ENCODE assay signal across 8 mouse cellular contexts in genomic region chr6:87669894-87670588, GRCm38 (mm10). TPM values are rescaled to one million over a fixed set of nuclear protein-coding genes. Genes with fewer than 3 reads are reported as not detected.
DNase-seq lines count a peak whose midpoint lies in the region; ATAC-seq and TF ChIP-seq lines count a peak whose summit lies in the region.

No protein-coding gene starts in this region.

- H3K27me3 ChIP-seq in forebrain, embryonic 13.5 days, result no peaks in the 10 kb centered on the region
- no peaks in the 10 kb centered on the region for H3K27me3 ChIP-seq in forebrain, embryonic 12.5 days
- H3K27me3 ChIP-seq in G1E (ENCODE audit: insufficient read depth, low read length), result no peaks in the 10 kb centered on the region
- no peaks in the 10 kb centered on the region for H3K27me3 ChIP-seq in hindbrain, embryonic 11.5 days (ENCODE audit: control insufficient read depth, insufficient read depth, low read length)

- H3K36me3 ChIP-seq in forebrain, embryonic 13.5 days (ENCODE audit: poor library complexity, severe bottlenecking), result peaks cover 7% of the 10 kb centered on the region; the same call in 1 of the 2 replicates
- peaks cover 3% of the 10 kb centered on the region; the same call in 1 of the 2 replicates for H3K36me3 ChIP-seq in forebrain, embryonic 12.5 days (replicated peaks)
- H3K36me3 ChIP-seq in G1E (replicated peaks), result peaks cover 24% of the 10 kb centered on the region
- H3K36me3 ChIP-seq in hindbrain, embryonic 11.5 days (ENCODE audit: control insufficient read depth, insufficient read depth, low read length), result no peaks in the 10 kb centered on the region

- H3K4me2 ChIP-seq in forebrain, embryonic 13.5 days, result peak overlapping the region; percentile 26
- H3K4me2 ChIP-seq in forebrain, embryonic 12.5 days, result no peak overlapping the region; the same call in 1 of the 2 replicates
- H3K4me2 ChIP-seq in hindbrain, embryonic 11.5 days (replicated peaks; ENCODE audit: low read depth, low read length), result no peak overlapping the region

- ATAC-seq in forebrain, embryonic 13.5 days, result no peak
- ATAC-seq in forebrain, embryonic 12.5 days (ENCODE audit: low FRiP score), result no peak
- no peak for ATAC-seq in G1E (ENCODE audit: extremely low read depth, insufficient number of reproducible peaks, low FRiP score, poor library complexity, severe bottlenecking)
- no peak for ATAC-seq in hindbrain, embryonic 11.5 days (ENCODE audit: low FRiP score)
- 0 out of 2 replicates have a peak, but pooled peaks have one; percentile 12 for ATAC-seq in megakaryocyte-erythroid progenitor cell, adult 5-6 weeks (replicated peaks; ENCODE audit: low FRiP score, low TSS enrichment, poor library complexity, severe bottlenecking)

- H3K9ac ChIP-seq in forebrain, embryonic 13.5 days, result no peak overlapping the region
- no peak overlapping the region for H3K9ac ChIP-seq in forebrain, embryonic 12.5 days
- no peak overlapping the region for H3K9ac ChIP-seq in hindbrain, embryonic 11.5 days (ENCODE audit: low read depth, low read length)

- H3K4me1 ChIP-seq in forebrain, embryonic 13.5 days, result peaks cover 25% of the 10 kb centered on the region
- peaks cover 26% of the 10 kb centered on the region for H3K4me1 ChIP-seq in forebrain, embryonic 12.5 days
- peaks cover 54% of the 10 kb centered on the region for H3K4me1 ChIP-seq in G1E (ENCODE audit: insufficient read depth, low read depth, low read length)
- H3K4me1 ChIP-seq in hindbrain, embryonic 11.5 days (replicated peaks; ENCODE audit: control insufficient read depth, insufficient read depth, low read length), result 0 out of 2 replicates have a peak, but pooled peaks cover 2% of the 10 kb centered on the region

- no peak overlapping the region for H3K4me3 ChIP-seq in forebrain, embryonic 13.5 days
- no peak overlapping the region for H3K4me3 ChIP-seq in forebrain, embryonic 12.5 days (replicated peaks)
- peak overlapping the region; percentile 60; the same call in 1 of the 2 replicates for H3K4me3 ChIP-seq in G1E (ENCODE audit: low read depth, low read length)
- H3K4me3 ChIP-seq in hindbrain, embryonic 11.5 days (ENCODE audit: low read depth, low read length), result no peak overlapping the region

- WGBS in forebrain, embryonic 13.5 days, result 27% methylated on average over 7 of the region's 7 CpGs
- 28% methylated on average over 7 of the region's 7 CpGs for WGBS in forebrain, embryonic 12.5 days
- WGBS in hindbrain, embryonic 11.5 days, result 36% methylated on average over 7 of the region's 7 CpGs

- intact Hi-C loops in left cerebral cortex, postnatal 25 days (cut with DNase I), result loop anchor here (5.0 kb wide), 1 partner anchor 273 kb away; no protein-coding TSS in a partner anchor

- H3K27ac ChIP-seq in forebrain, embryonic 13.5 days, result no peak overlapping the region
- no peak overlapping the region for H3K27ac ChIP-seq in forebrain, embryonic 12.5 days
- H3K27ac ChIP-seq in hindbrain, embryonic 11.5 days (ENCODE audit: low read depth, low read length), result no peak overlapping the region

- no peaks in the 10 kb centered on the region for H3K9me3 ChIP-seq in forebrain, embryonic 13.5 days (replicated peaks)
- H3K9me3 ChIP-seq in forebrain, embryonic 12.5 days, result no peaks in the 10 kb centered on the region
- H3K9me3 ChIP-seq in G1E (replicated peaks), result peaks cover 3% of the 10 kb centered on the region; the same call in 1 of the 2 replicates
- H3K9me3 ChIP-seq in hindbrain, embryonic 11.5 days (ENCODE audit: control insufficient read depth, low read length), result peaks cover 2% of the 10 kb centered on the region; the same call in 1 of the 2 replicates

- TF ChIP-seq CTCF in G1E (IDR thresholded peaks at IDR 0.05; ENCODE audit: low read depth, low read length), result no peak

- DNase-seq in G1E (ENCODE audit: low spot score), result no peak
- peak; percentile 86 for DNase-seq in embryo, embryonic 10 days (ENCODE audit: low spot score)
- DNase-seq in hindbrain, embryonic 11.5 days (ENCODE audit: low spot score), result peak; percentile 87
- DNase-seq in left cerebral cortex, postnatal 25 days (ENCODE audit: low spot score in 2 of 2), result peak; percentile 49 to 62
- peak; percentile 66 to 84 for DNase-seq in spleen, postnatal 4 days (ENCODE audit: low spot score in 2 of 2)

RNA-seq across cellular contexts. Expression of gene Aplf, which starts 2.0 kb away (rescaled TPM):
- 12.7 and 12.9 TPM in 2 replicates for polyA plus RNA-seq in forebrain, embryonic 13.5 days (2015; fragmentation: Nextera tagmentation; extraction: Ambion mirVana)
- 15.5 and 15.6 TPM in 2 replicates for polyA plus RNA-seq in forebrain, embryonic 12.5 days (2016; fragmentation: Nextera tagmentation; extraction: Ambion mirVana)
- 81.4 and 111 TPM in 2 replicates for total RNA-seq in G1E (2014; fragmentation: Nextera tagmentation)
- 79.6 and 81.7 TPM in 2 replicates for total RNA-seq in G1E (2017)
- polyA plus RNA-seq in G1E (2012), result 18.7 and 23.0 TPM in 2 replicates
- polyA plus RNA-seq in hindbrain, embryonic 11.5 days (2014; fragmentation: Nextera tagmentation; extraction: Ambion mirVana), result 15.7 and 16.4 TPM in 2 replicates
- total RNA-seq in left cerebral cortex, postnatal 25 days (2021), result 1 to 10 TPM; 7.9 to 8.1 TPM
- 33.8 and 34.2 TPM in 2 replicates for total RNA-seq in megakaryocyte-erythroid progenitor cell, adult 5-6 weeks (2014; fragmentation: Nextera tagmentation)
- 44.0 and 61.1 TPM in 2 replicates for total RNA-seq in megakaryocyte-erythroid progenitor cell, adult 5-6 weeks (2017)
